Mouse (Mus musculus) midbrain, embryonic 13.5 days (tissue): ENCODE results near the gene Fam221b. TPM values are rescaled to one million over a fixed set of nuclear protein-coding genes. Genes with fewer than 3 reads are reported as not detected.

ENCODE experiments used
- ATAC-seq: fragments of 200-750 bp; cut with Nextera tagmentation; 2 replicates; pipeline ENCODE4 v1.8.0; 2017; ENCODE audit warnings: mild to moderate bottlenecking, moderate TSS enrichment, moderate library complexity
- H3K27ac ChIP-seq: fragments of 300-500 bp; sonication (generic); 2 replicates; pipeline ENCODE4 v1.5.1; 2015; ENCODE audit warnings: inconsistent platforms, mild to moderate bottlenecking, moderate library complexity
- H3K27me3 ChIP-seq: fragments of 300-500 bp; sonication (generic); 2 replicates; pipeline ENCODE4 v1.6.1; 2015; ENCODE audit warnings: mild to moderate bottlenecking, inconsistent platforms
- H3K36me3 ChIP-seq: fragments of 300-500 bp; sonication (generic); 2 replicates; pipeline ENCODE4 v1.6.1; 2015; ENCODE audit warnings: mild to moderate bottlenecking, inconsistent platforms
- H3K4me1 ChIP-seq: fragments of 300-500 bp; sonication (generic); replicated peaks from 2 replicates; pipeline ENCODE4 v1.6.1; 2015; ENCODE audit warnings: inconsistent platforms
- H3K4me2 ChIP-seq: fragments of 300-500 bp; sonication (generic); replicated peaks from 2 replicates; pipeline ENCODE4 v1.6.1; 2015; ENCODE audit warnings: moderate library complexity, mild to moderate bottlenecking, inconsistent platforms
- H3K4me3 ChIP-seq: fragments of 300-500 bp; sonication (generic); replicated peaks from 2 replicates; pipeline ENCODE4 v1.5.1; 2015; ENCODE audit warnings: mild to moderate bottlenecking, inconsistent platforms
- H3K9ac ChIP-seq: fragments of 300-500 bp; sonication (generic); replicated peaks from 2 replicates; pipeline ENCODE4 v1.6.1; 2015; ENCODE audit warnings: mild to moderate bottlenecking, inconsistent platforms
- H3K9me3 ChIP-seq: fragments of 300-500 bp; sonication (generic); 2 replicates; pipeline ENCODE4 v1.6.1; 2016; ENCODE audit warnings: mild to moderate bottlenecking, inconsistent platforms
- WGBS: fragments of 180-500 bp; shearing (Covaris S2); methylation state at CpG from one replicate; pipeline ENCODE4 v1.1.7; 2015; 5-methylcytosine and 5-hydroxymethylcytosine counted together
- polyA plus RNA-seq: library from polyadenylated mRNA; unstranded; fragments of >200 nt; fragmentation: Nextera tagmentation; extraction: Ambion mirVana; gene quantifications from 2 replicates; pipeline ENCODE4 v1.2.1, GENCODE M21; 2015

The Fam221b gene
- polyA plus RNA-seq, 1 experiment from 2014 or later: 1.8 TPM

DNA sequence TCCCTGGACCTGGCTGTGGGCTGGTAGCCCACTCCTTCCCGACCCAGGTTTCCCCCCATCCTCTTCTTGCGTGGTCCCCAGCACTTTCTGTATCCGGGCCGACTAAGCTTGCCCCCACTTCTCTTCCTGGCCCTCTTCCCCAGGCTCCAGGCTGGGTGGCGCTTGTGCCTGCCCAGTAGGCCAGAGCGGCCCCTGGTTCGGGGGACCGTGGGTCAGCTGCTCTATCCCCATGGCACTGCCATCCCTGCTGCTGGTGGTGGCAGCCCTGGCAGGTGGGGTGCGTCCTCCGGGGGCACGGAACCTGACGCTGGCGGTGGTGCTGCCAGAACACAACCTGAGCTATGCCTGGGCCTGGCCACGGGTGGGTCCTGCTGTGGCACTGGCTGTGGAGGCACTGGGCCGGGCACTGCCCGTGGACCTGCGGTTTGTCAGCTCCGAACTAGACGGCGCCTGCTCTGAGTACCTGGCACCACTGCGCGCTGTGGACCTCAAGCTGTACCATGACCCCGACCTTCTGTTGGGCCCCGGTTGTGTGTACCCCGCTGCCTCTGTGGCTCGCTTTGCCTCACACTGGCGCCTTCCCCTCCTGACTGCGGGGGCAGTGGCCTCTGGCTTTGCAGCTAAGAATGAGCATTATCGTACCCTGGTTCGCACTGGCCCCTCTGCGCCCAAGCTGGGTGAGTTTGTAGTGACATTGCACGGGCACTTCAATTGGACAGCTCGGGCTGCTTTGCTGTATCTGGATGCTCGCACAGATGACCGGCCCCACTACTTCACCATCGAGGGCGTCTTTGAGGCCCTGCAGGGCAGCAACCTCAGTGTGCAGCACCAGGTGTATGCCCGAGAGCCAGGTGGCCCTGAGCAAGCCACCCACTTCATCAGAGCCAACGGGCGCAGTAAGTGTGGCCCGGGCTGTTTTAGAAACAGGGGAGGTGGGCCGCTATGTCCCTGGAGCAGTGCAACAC lies 36.7 kb downstream of the Fam221b start:
- H3K4me3 ChIP-seq: peak overlapping the region; percentile 63
- peaks cover 38% of the 10 kb centered on the region for H3K4me1 ChIP-seq
- 42% methylated on average over 42 of the region's 42 CpGs for WGBS
- peak overlapping the region; percentile 95 for H3K9ac ChIP-seq
- peak overlapping the region; percentile 90 for H3K4me2 ChIP-seq
- no peaks in the 10 kb centered on the region; the same call in 1 of the 2 replicates for H3K27me3 ChIP-seq
- ATAC-seq: peak; percentile 28; the same call in 1 of the 2 replicates
- peak overlapping the region; percentile 85 for H3K27ac ChIP-seq
- no peaks in the 10 kb centered on the region for H3K36me3 ChIP-seq
- no peaks in the 10 kb centered on the region for H3K9me3 ChIP-seq

DNA sequence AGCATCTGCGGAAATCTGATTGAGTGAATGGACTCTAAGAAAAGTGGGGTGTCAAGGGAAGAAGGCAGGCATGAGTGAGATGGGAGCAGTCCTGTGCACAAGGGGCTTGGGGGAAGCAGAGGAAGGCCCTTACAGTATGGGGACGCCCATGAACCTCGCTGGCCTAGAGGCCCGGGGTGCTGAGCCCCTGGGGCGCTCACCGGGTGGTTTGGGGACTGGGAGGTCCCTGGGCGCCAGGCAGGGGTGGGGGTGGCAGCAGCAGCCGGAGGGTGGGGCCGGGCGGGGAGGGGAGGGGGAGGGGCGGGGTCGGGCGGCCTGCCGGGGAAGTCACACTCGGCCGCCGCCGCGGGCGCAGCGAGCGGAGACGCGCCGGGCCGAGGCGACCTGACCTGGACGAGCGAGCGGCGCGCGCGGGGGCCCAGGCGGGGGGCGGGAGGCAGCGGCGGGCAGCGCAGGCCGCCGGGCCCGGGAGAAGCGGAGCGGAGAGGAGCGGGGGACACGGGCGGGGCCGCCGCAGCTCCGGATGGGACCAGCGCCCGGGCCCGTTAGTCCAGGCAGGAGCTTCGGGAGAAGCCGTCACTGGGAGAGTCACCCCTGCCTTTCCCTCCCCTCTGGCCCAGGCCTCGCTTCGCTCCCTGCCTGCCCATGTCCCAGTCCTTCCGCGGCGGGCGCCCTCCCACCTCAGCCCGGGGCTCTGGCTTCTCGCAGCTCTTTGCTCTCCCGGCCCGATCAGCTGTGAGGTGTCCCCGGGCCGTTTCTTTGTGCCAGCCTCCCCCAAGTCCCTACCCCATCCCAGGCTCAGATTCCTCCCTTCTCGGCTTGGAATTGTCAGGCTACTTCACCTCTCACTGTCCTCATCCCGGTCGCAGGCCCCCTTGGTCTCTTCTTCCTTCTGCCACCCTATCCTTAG lies 37.6 kb downstream of the Fam221b start, which contains the start of gene Npr2:
Gene Npr2, plus strand, starts transcription at position 890 of the 910 bp plus-strand sequence.
- peaks cover 38% of the 10 kb centered on the region for H3K4me1 ChIP-seq
- no peaks in the 10 kb centered on the region for H3K36me3 ChIP-seq
- H3K4me3 ChIP-seq: peak within 1 kb of the TSS; percentile 63
- H3K27ac ChIP-seq: peak within 1 kb of the TSS; percentile 85
- H3K27me3 ChIP-seq: no peaks in the 10 kb centered on the region; the same call in 1 of the 2 replicates
- WGBS: under 1% methylated on average over 63 of the region's 70 CpGs
- ATAC-seq: peak; percentile 75
- H3K4me2 ChIP-seq: peak within 1 kb of the TSS; percentile 90
- peak within 1 kb of the TSS; percentile 95 for H3K9ac ChIP-seq
- no peaks in the 10 kb centered on the region for H3K9me3 ChIP-seq

DNA sequence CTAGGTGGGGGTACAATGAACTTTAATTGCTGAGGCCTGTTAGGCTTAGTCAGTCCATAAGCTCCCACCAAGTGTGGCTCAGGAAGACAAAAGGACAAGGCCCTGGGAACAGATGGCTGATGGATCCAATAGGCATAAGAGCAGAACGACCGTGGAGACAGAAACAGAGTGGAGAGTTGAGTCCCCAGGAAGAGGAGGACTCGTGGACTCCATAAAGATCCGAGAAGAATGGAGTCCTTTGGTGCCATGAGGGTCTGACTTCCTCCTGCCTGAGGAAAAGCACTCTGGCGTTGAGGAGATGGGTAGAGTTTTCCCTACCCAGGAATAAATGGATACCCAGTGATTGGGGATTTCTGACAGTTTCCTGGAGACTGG lies 38.3 kb downstream of the Fam221b start:
- H3K9ac ChIP-seq: no peak overlapping the region; the same call in 1 of the 2 replicates
- peak overlapping the region; percentile 90 for H3K4me2 ChIP-seq
- H3K27me3 ChIP-seq: no peaks in the 10 kb centered on the region; the same call in 1 of the 2 replicates
- 14% methylated on average over 5 of the region's 5 CpGs for WGBS
- H3K27ac ChIP-seq: peak overlapping the region; percentile 85
- peak; percentile 11; the same call in 1 of the 2 replicates for ATAC-seq
- peak overlapping the region; percentile 63 for H3K4me3 ChIP-seq
- H3K4me1 ChIP-seq: peaks cover 38% of the 10 kb centered on the region
- no peaks in the 10 kb centered on the region for H3K36me3 ChIP-seq
- H3K9me3 ChIP-seq: no peaks in the 10 kb centered on the region

DNA sequence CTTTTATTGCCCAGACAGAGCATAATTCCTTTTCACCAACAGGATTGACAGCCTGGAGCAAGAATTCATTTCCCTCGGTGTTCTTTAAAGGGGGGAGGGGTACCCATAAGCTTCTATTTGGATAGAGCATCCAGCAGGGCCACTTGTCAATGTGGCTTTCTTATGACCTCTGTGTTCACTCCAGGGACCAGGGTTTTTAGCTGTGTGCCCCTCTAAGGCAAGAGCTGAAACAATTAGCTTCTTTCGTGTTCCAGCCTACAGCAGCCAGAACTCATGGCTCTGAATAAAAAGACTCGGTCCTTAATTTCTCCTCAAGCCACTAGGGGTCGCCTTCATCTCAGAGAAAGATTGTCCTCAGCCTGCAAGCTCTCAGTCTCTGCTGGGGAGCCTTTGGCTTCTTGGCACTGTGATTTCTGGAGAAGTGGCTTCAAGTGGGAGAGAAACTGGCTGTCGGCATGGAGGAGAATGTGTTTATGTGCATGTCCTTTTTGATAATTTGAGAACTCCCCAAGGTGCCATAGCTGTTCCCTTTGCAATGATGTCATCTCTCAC lies 38.8 kb downstream of the Fam221b start:
- H3K27ac ChIP-seq: peak overlapping the region; percentile 85
- H3K9me3 ChIP-seq: peaks cover 5% of the 10 kb centered on the region
- no peaks in the 10 kb centered on the region for H3K36me3 ChIP-seq
- 0% methylated on average over 5 of the region's 5 CpGs for WGBS
- peak overlapping the region; percentile 90 for H3K4me2 ChIP-seq
- peaks cover 38% of the 10 kb centered on the region for H3K4me1 ChIP-seq
- H3K27me3 ChIP-seq: no peaks in the 10 kb centered on the region; the same call in 1 of the 2 replicates
- H3K9ac ChIP-seq: 0 out of 2 replicates have a peak overlapping the region, but pooled peaks have one; percentile 23
- no peak overlapping the region for H3K4me3 ChIP-seq
- ATAC-seq: peak; percentile 66

DNA sequence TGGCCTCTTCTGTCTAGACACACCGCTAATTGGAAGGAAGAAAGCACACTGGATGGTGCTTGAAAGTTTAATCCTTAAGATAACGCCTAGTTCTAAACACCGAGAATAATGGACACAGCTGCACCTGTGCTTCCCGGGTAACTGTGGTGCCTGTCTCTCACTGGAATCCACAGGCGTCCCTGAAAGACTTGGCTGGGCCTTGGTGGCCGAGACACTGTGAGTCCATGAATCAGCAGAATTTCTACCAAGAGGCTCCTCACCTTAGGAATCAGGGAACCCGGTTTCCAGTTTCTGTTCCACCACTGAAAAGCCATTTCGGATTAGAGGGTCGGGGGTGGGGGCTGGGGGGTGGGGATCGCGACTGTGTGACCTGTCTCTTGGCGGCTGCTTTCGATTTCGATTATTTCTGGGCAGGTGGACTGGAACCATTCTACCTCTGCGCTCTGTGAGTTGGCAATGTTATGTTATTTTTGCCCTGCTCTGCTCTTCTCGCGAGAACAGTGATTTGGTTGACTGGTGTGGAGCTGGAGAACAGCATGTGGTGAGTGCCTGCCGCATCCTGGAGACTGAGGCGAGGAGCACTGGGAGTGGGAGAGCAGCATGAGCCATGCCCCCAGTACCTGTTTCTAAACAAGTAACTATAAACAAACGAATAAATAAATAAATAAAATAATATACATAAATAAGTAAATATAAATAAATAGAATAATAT lies 39.7 kb downstream of the Fam221b start:
- ATAC-seq: peak; percentile 56; the same call in 1 of the 2 replicates
- H3K4me1 ChIP-seq: peaks cover 38% of the 10 kb centered on the region
- 35% methylated on average over 20 of the region's 20 CpGs for WGBS
- no peak overlapping the region for H3K27ac ChIP-seq
- no peak overlapping the region for H3K4me3 ChIP-seq
- H3K27me3 ChIP-seq: no peaks in the 10 kb centered on the region; the same call in 1 of the 2 replicates
- H3K4me2 ChIP-seq: 0 out of 2 replicates have a peak overlapping the region, but pooled peaks have one; percentile 19
- peaks cover 10% of the 10 kb centered on the region for H3K9me3 ChIP-seq
- H3K9ac ChIP-seq: no peak overlapping the region
- no peaks in the 10 kb centered on the region for H3K36me3 ChIP-seq

DNA sequence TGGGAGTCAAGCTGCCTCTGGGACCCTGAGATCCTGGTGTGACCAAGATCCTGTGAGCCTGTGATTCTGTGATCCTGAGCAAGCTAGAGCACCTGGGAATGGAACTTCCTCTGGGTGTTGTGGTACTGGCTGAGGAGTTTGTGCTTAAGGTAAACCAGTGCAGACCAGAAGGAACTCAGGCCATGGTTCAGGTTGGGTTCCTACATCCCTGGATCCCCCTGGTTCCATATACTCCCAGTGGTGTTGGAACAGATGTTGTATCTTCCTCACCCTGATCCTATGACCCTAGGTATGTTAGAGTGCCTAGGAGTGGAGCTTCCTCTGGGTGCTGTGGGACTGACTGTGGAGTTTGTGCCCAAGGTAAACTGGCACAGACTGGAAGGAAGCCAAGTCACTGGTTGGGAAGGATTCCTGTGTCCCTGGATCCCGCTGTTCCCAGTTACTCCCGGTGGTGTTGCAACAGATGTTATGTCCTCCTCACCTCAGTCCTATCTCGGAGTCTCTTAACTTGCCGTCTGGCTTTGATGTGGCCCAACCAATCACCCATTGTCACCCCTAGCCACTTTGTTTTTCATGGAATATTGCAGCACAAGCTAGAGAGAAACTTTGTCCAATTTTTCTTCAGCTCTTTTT lies 48.7 kb downstream of the Fam221b start:
- no peak for ATAC-seq
- no peak overlapping the region for H3K4me3 ChIP-seq
- 94% methylated on average over 4 of the region's 4 CpGs for WGBS

DNA sequence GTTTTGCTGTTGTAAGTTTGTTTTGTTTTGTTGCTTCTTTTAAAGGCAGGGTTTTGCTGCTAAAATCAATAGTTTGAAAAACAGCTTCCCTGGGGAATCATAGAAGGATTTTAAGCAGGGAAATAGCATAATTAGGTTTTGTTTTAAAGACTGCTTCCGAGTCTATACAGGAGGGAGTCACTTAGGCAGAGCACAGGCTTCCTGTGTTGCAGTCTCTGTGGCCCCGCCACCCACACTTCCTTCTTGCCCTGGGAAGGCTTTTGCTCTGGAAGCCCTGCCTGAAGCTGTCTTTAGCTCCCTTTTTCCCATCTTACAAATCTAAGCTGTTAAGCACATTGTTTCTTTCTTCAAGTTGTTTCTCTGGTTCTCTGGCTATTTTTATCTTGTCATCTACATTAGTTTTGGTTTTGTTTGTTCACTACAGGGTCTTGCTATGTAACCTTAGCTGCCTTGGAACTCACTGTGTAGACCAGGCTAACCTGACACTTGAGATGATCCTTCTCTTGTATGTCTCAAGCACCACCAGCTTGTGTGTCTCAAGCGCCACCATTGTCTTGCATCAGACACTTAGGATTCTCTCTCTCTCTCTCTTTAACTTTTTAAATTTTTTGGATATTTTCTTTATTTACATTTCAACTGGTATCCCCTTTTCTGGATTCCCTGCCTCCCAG lies 55.8 kb downstream of the Fam221b start:
- no peak for ATAC-seq
- no peaks in the 10 kb centered on the region for H3K4me1 ChIP-seq
- no peak overlapping the region for H3K27ac ChIP-seq
- H3K9ac ChIP-seq: no peak overlapping the region
- WGBS: 73% methylated on average over 3 of the region's 3 CpGs
- H3K4me2 ChIP-seq: no peak overlapping the region
- H3K36me3 ChIP-seq: no peaks in the 10 kb centered on the region
- no peaks in the 10 kb centered on the region for H3K9me3 ChIP-seq
- H3K27me3 ChIP-seq: no peaks in the 10 kb centered on the region
- no peak overlapping the region for H3K4me3 ChIP-seq

More for the DNA sequence above, 48.7 kb downstream of the Fam221b start:
- Histone ChIP-seq H3K4me1 (no peaks in the 10 kb centered on the region), H3K36me3 (no peaks in the 10 kb centered on the region), H3K9ac (no peak overlapping the region), H3K27ac (no peak overlapping the region), H3K9me3 (peaks cover 9% of the 10 kb centered on the region), H3K4me2 (no peak overlapping the region), H3K27me3 (0 out of 2 replicates have a peak, but pooled peaks cover 4% of the 10 kb centered on the region)

DNA sequence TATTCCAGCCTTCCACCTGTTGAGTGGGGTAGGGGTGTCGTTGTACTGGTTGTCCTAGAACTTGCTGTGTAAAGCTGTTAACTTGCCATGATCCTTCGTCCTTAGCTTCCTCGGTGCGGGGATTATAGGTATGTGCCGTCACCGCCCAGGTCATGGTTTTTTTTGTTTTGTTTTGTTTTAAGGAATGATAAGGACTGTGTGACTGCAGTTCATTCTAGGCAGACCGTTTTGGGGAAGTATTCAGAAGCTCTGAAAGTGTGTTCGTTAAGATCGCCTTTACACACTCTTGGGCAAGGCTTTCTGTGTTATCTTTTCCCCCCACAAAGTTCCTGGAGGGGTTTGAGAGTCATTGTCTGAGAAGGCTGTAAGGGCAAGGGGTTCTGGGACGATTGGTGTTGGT lies 56.4 kb downstream of the Fam221b start:
- Histone ChIP-seq H3K4me3 (no peak overlapping the region), H3K36me3 (no peaks in the 10 kb centered on the region), H3K9ac (no peak overlapping the region), H3K9me3 (no peaks in the 10 kb centered on the region), H3K27me3 (no peaks in the 10 kb centered on the region), H3K4me1 (no peaks in the 10 kb centered on the region), H3K27ac (no peak overlapping the region), H3K4me2 (no peak overlapping the region)
- WGBS: 79% methylated on average over 10 of the region's 10 CpGs
- no peak for ATAC-seq
